Mouse (Mus musculus) cortical plate, adult 2 months (tissue): ENCODE measurements at regions not wholly inside any gene's neighbourhood (a gene's known extent, or its start where the extent isn't known, plus 50 kb on each side); places are given as distances from the start of the nearest gene placed in this dataset.
A peak's percentile ranks its signal among the peaks of the same experiment; 100 is the strongest.

Experiments
- H3K27ac ChIP-seq: fragments of 200-500 bp; 2 replicates; pipeline ENCODE4 v1.5.1; 2012; ENCODE audit warnings: low read length, control low read depth, inconsistent platforms; ENCODE audit not compliant: insufficient read depth
- H3K4me1 ChIP-seq: fragments of 200-500 bp; 2 replicates; pipeline ENCODE4 v1.6.1; 2011; ENCODE audit warnings: low read length; ENCODE audit not compliant: control insufficient read depth, insufficient read depth
- H3K4me3 ChIP-seq: fragments of 200-500 bp; 2 replicates; pipeline ENCODE4 v1.5.1; 2011; ENCODE audit warnings: mild to moderate bottlenecking, low read length, control low read depth; ENCODE audit not compliant: insufficient read depth
- CTCF ChIP-seq: fragments of 200-500 bp; IDR thresholded peaks from 2 replicates; pipeline ENCODE4 v1.5.1; 2011; ENCODE audit warnings: mild to moderate bottlenecking, control low read depth, low read length; ENCODE audit not compliant: insufficient read depth; ENCODE audit errors: extremely low read depth
- POLR2A ChIP-seq: fragments of 200-500 bp; IDR thresholded peaks from 2 replicates; pipeline ENCODE4 v1.6.1; 2011; ENCODE audit warnings: mild to moderate bottlenecking, low read length, control low read depth; ENCODE audit not compliant: insufficient read depth; ENCODE audit errors: extremely low read depth

- H3K27ac ChIP-seq: peak overlapping the region; percentile 64; the same call in 1 of the 2 replicates
Measured at GRCm38 (mm10) chrX:11665077-11665974, 337.7 kb downstream of the H2al1j start.

GRCm38 (mm10) chrX:11666517-11666916, 338.9 kb downstream of the H2al1j start:
- no peak for TF ChIP-seq CTCF
- no peak for TF ChIP-seq POLR2A
- Histone ChIP-seq H3K27ac (no peak overlapping the region), H3K4me3 (no peak overlapping the region), H3K4me1 (no peaks in the 10 kb centered on the region; the same call in 1 of the 2 replicates)

More at GRCm38 (mm10) chrX:11665077-11665974, 337.7 kb downstream of the H2al1j start:
- Histone ChIP-seq H3K4me1 (no peaks in the 10 kb centered on the region; the same call in 1 of the 2 replicates), H3K4me3 (peak overlapping the region; percentile 19)
- TF ChIP-seq POLR2A (no peak), CTCF (no peak)

GRCm38 (mm10) chrX:11671805-11672204, 344.2 kb downstream of the H2al1j start:
- Histone ChIP-seq H3K4me1 (no peaks in the 10 kb centered on the region), H3K4me3 (no peak overlapping the region), H3K27ac (no peak overlapping the region)
- TF ChIP-seq POLR2A (no peak), CTCF (no peak)

- TF ChIP-seq CTCF (no peak), POLR2A (no peak)
- Histone ChIP-seq H3K4me3 (no peak overlapping the region), H3K4me1 (no peaks in the 10 kb centered on the region), H3K27ac (no peak overlapping the region)
Measured at GRCm38 (mm10) chrX:11678086-11678485, 350.5 kb downstream of the H2al1j start.

- no peak for TF ChIP-seq POLR2A
- no peak for TF ChIP-seq CTCF
- no peaks in the 10 kb centered on the region for H3K4me1 ChIP-seq
Measured at GRCm38 (mm10) chrX:11681274-11681673, 353.7 kb downstream of the H2al1j start.

GRCm38 (mm10) chrX:11689989-11690405, 362.4 kb downstream of the H2al1j start:
- Histone ChIP-seq H3K4me3 (no peak overlapping the region), H3K27ac (no peak overlapping the region), H3K4me1 (no peaks in the 10 kb centered on the region)
- TF ChIP-seq POLR2A: no peak
- TF ChIP-seq CTCF: no peak

More at GRCm38 (mm10) chrX:11681274-11681673, 353.7 kb downstream of the H2al1j start:
- H3K4me3 ChIP-seq: no peak overlapping the region
- no peak overlapping the region for H3K27ac ChIP-seq

- no peak overlapping the region for H3K27ac ChIP-seq
- TF ChIP-seq CTCF (no peak), POLR2A (no peak)
- no peaks in the 10 kb centered on the region for H3K4me1 ChIP-seq
- no peak overlapping the region for H3K4me3 ChIP-seq
Measured at GRCm38 (mm10) chrX:11690446-11690845, 362.8 kb downstream of the H2al1j start.

GRCm38 (mm10) chrX:11691019-11691418, 363.4 kb downstream of the H2al1j start:
- no peak for TF ChIP-seq CTCF
- H3K4me3 ChIP-seq: no peak overlapping the region
- H3K4me1 ChIP-seq: no peaks in the 10 kb centered on the region

GRCm38 (mm10) chrX:11696565-11696964, 368.9 kb downstream of the H2al1j start:
- TF ChIP-seq CTCF: no peak
- TF ChIP-seq POLR2A: no peak
- no peaks in the 10 kb centered on the region for H3K4me1 ChIP-seq
- no peak overlapping the region for H3K4me3 ChIP-seq
- H3K27ac ChIP-seq: no peak overlapping the region

More at GRCm38 (mm10) chrX:11691019-11691418, 363.4 kb downstream of the H2al1j start:
- H3K27ac ChIP-seq: no peak overlapping the region

- TF ChIP-seq CTCF (no peak), POLR2A (no peak)
- Histone ChIP-seq H3K4me1 (no peaks in the 10 kb centered on the region), H3K27ac (no peak overlapping the region), H3K4me3 (no peak overlapping the region)
Measured at GRCm38 (mm10) chrX:11701095-11701494, 373.5 kb downstream of the H2al1j start.
